Mouse (Mus musculus): Measurements from ENCODE around the gene Spopl. TPM values are rescaled to one million over a fixed set of nuclear protein-coding genes. Genes with fewer than 3 reads are reported as not detected.
"Not testable (repeated sequence)": the region's sequence is repeated elsewhere in the genome, so short reads cannot be mapped to it uniquely, and the experiment has no call there.

Gene Spopl
- total RNA-seq (2021) = 10 to 100 TPM; 22.2 to 27.1 TPM
- long read RNA-seq, experiment 1, full-length matches to known transcripts = 6 of 14 reads
- long read RNA-seq, experiment 1, partial matches to known transcripts = 2 of 14 reads
- long read RNA-seq, experiment 1, other reads (novel, unspliced or antisense) = 6 of 14 reads
- long read RNA-seq, experiment 2, full-length matches to known transcripts = 1 of 3 reads
- long read RNA-seq, experiment 2, partial matches to known transcripts = 0 of 3 reads
- long read RNA-seq, experiment 2, other reads (novel, unspliced or antisense) = 2 of 3 reads

GRCm38 (mm10) chr2:23571302-23572156, at the start of gene Spopl:
Spopl (minus strand) TSS chr2:23572106.
- peak; percentile 93 for DNase-seq

GRCm38 (mm10) chr2:23620128-23620527, 48.2 kb upstream of the Spopl start:
- no peak for DNase-seq

- no peak for DNase-seq
These were observed 46.1 kb upstream of the Spopl start for GRCm38 (mm10) chr2:23617989-23618388.

GRCm38 (mm10) chr2:23605391-23605790, 33.5 kb upstream of the Spopl start:
- DNase-seq = no peak

- no peak for DNase-seq
These were observed 16.9 kb upstream of the Spopl start for GRCm38 (mm10) chr2:23588769-23589168.

GRCm38 (mm10) chr2:23572157-23572532, 239 bp upstream of the Spopl start:
- not testable (repeated sequence) for DNase-seq

GRCm38 (mm10) chr2:23570563-23570962, 1.3 kb downstream of the Spopl start:
- no peak for DNase-seq

GRCm38 (mm10) chr2:23568775-23569174, 3.1 kb downstream of the Spopl start:
- no peak for DNase-seq

- no peak for DNase-seq
These were observed 6.7 kb downstream of the Spopl start for GRCm38 (mm10) chr2:23565081-23565801.

- no peak for DNase-seq
These were observed 9.0 kb downstream of the Spopl start for GRCm38 (mm10) chr2:23562898-23563297.

GRCm38 (mm10) chr2:23559186-23559585, 12.7 kb downstream of the Spopl start:
- DNase-seq = no peak

- DNase-seq = no peak
These were observed 20.7 kb downstream of the Spopl start for GRCm38 (mm10) chr2:23551235-23551634.

GRCm38 (mm10) chr2:23547220-23547619, 24.7 kb downstream of the Spopl start:
- no peak for DNase-seq

GRCm38 (mm10) chr2:23539967-23540366, 31.9 kb downstream of the Spopl start:
- no peak for DNase-seq

GRCm38 (mm10) chr2:23527717-23528116, 44.2 kb downstream of the Spopl start:
- DNase-seq = not testable (repeated sequence)

GRCm38 (mm10) chr2:23505141-23505540, 66.8 kb downstream of the Spopl start:
- DNase-seq = no peak

GRCm38 (mm10) chr2:23481715-23482114, 90.2 kb downstream of the Spopl start:
- DNase-seq = no peak

- DNase-seq = no peak
These were observed 104.4 kb downstream of the Spopl start for GRCm38 (mm10) chr2:23467471-23467870.

- no peak for DNase-seq
These were observed 114.5 kb downstream of the Spopl start for GRCm38 (mm10) chr2:23457452-23457851.

All from adrenal gland, postnatal 10 days (tissue).